Mouse (Mus musculus): ENCODE results near the gene Fam124a. TPM values are rescaled to one million over a fixed set of nuclear protein-coding genes. Genes with fewer than 3 reads are reported as not detected.

The Fam124a gene
- polyA plus RNA-seq, 1 experiment from 2014 or later: 4.3 TPM

GRCm38 (mm10) chr14:62600109-62600522, 44.6 kb downstream of the Fam124a start:
- Histone ChIP-seq H3K36me3 (ENCODE audit: insufficient read depth) (no peaks in the 10 kb centered on the region), H3K27ac (ENCODE audit: low read depth) (no peak overlapping the region), H3K4me3 (ENCODE audit: low read depth, low read length) (no peak overlapping the region), H3K9me3 (ENCODE audit: low read depth, low read length) (no peaks in the 10 kb centered on the region), H3K27me3 (ENCODE audit: insufficient read depth, low read length) (no peaks in the 10 kb centered on the region), H3K4me1 (ENCODE audit: insufficient read depth) (no peaks in the 10 kb centered on the region), H3K9ac (no peak overlapping the region), H3K4me2 (no peak overlapping the region)
- no peak for TF ChIP-seq CTCF (IDR thresholded peaks at IDR 0.05; ENCODE audit: low read depth)
- DNase-seq (no peak), ATAC-seq (ENCODE audit: insufficient read depth) (no peak)
- 71% methylated on average over 6 of the region's 6 CpGs for WGBS

- Histone ChIP-seq H3K36me3 (ENCODE audit: insufficient read depth) (no peaks in the 10 kb centered on the region), H3K9ac (no peak overlapping the region), H3K4me2 (no peak overlapping the region), H3K4me1 (ENCODE audit: insufficient read depth) (no peaks in the 10 kb centered on the region), H3K27ac (ENCODE audit: low read depth) (no peak overlapping the region), H3K27me3 (ENCODE audit: insufficient read depth, low read length) (no peaks in the 10 kb centered on the region), H3K4me3 (ENCODE audit: low read depth, low read length) (no peak overlapping the region), H3K9me3 (ENCODE audit: low read depth, low read length) (no peaks in the 10 kb centered on the region)
- 55% methylated on average over 1 of the region's 1 CpGs for WGBS
- ATAC-seq (ENCODE audit: insufficient read depth) (no peak), DNase-seq (no peak)
- no peak for TF ChIP-seq CTCF (IDR thresholded peaks at IDR 0.05; ENCODE audit: low read depth)
Measured at GRCm38 (mm10) chr14:62602271-62602670, 46.7 kb downstream of the Fam124a start.

- H3K9ac ChIP-seq: no peak overlapping the region
- no peaks in the 10 kb centered on the region for H3K27me3 ChIP-seq (ENCODE audit: insufficient read depth, low read length)
- no peak overlapping the region for H3K27ac ChIP-seq (ENCODE audit: low read depth)
- WGBS: 100% methylated on average over 1 of the region's 1 CpGs
- TF ChIP-seq CTCF (IDR thresholded peaks at IDR 0.05; ENCODE audit: low read depth): no peak
- no peaks in the 10 kb centered on the region for H3K4me1 ChIP-seq (ENCODE audit: insufficient read depth)
- no peaks in the 10 kb centered on the region for H3K36me3 ChIP-seq (ENCODE audit: insufficient read depth)
- DNase-seq: no peak
- H3K4me3 ChIP-seq (ENCODE audit: low read depth, low read length): no peak overlapping the region
- no peaks in the 10 kb centered on the region for H3K9me3 ChIP-seq (ENCODE audit: low read depth, low read length)
- H3K4me2 ChIP-seq: no peak overlapping the region
- no peak for ATAC-seq (ENCODE audit: insufficient read depth)
Measured at GRCm38 (mm10) chr14:62602869-62603268, 47.3 kb downstream of the Fam124a start.

- DNase-seq: peak; percentile 42
- Histone ChIP-seq H3K9me3 (ENCODE audit: low read depth, low read length) (no peaks in the 10 kb centered on the region), H3K4me3 (ENCODE audit: low read depth, low read length) (no peak overlapping the region), H3K4me2 (no peak overlapping the region), H3K9ac (no peak overlapping the region), H3K27ac (ENCODE audit: low read depth) (no peak overlapping the region), H3K27me3 (ENCODE audit: insufficient read depth, low read length) (no peaks in the 10 kb centered on the region), H3K36me3 (ENCODE audit: insufficient read depth) (no peaks in the 10 kb centered on the region), H3K4me1 (ENCODE audit: insufficient read depth) (no peaks in the 10 kb centered on the region)
- 64% methylated on average over 8 of the region's 8 CpGs for WGBS
- peak; percentile 47 for TF ChIP-seq CTCF (IDR thresholded peaks at IDR 0.05; ENCODE audit: low read depth)
- ATAC-seq (ENCODE audit: insufficient read depth): no peak
Measured at GRCm38 (mm10) chr14:62607791-62608196, 52.3 kb downstream of the Fam124a start.

- Histone ChIP-seq H3K36me3 (ENCODE audit: insufficient read depth) (no peaks in the 10 kb centered on the region), H3K9me3 (ENCODE audit: low read depth, low read length) (no peaks in the 10 kb centered on the region), H3K27me3 (ENCODE audit: insufficient read depth, low read length) (no peaks in the 10 kb centered on the region), H3K27ac (ENCODE audit: low read depth) (no peak overlapping the region), H3K4me3 (ENCODE audit: low read depth, low read length) (no peak overlapping the region), H3K4me1 (ENCODE audit: insufficient read depth) (no peaks in the 10 kb centered on the region), H3K4me2 (no peak overlapping the region), H3K9ac (no peak overlapping the region)
- DNase-seq (no peak), ATAC-seq (ENCODE audit: insufficient read depth) (no peak)
- no peak for TF ChIP-seq CTCF (IDR thresholded peaks at IDR 0.05; ENCODE audit: low read depth)
- WGBS: 62% methylated on average over 3 of the region's 3 CpGs
Measured at GRCm38 (mm10) chr14:62609904-62610303, 54.4 kb downstream of the Fam124a start.

- Histone ChIP-seq H3K36me3 (ENCODE audit: insufficient read depth) (no peaks in the 10 kb centered on the region), H3K4me1 (ENCODE audit: insufficient read depth) (no peaks in the 10 kb centered on the region), H3K4me2 (no peak overlapping the region), H3K27me3 (ENCODE audit: insufficient read depth, low read length) (no peaks in the 10 kb centered on the region), H3K27ac (ENCODE audit: low read depth) (no peak overlapping the region), H3K9me3 (ENCODE audit: low read depth, low read length) (no peaks in the 10 kb centered on the region), H3K4me3 (ENCODE audit: low read depth, low read length) (no peak overlapping the region), H3K9ac (no peak overlapping the region)
- WGBS: 78% methylated on average over 3 of the region's 3 CpGs
- TF ChIP-seq CTCF (IDR thresholded peaks at IDR 0.05; ENCODE audit: low read depth): no peak
- no peak for ATAC-seq (ENCODE audit: insufficient read depth)
- DNase-seq: no peak
Measured at GRCm38 (mm10) chr14:62622393-62622792, 66.9 kb downstream of the Fam124a start.

GRCm38 (mm10) chr14:62627951-62628350, 72.4 kb downstream of the Fam124a start:
- H3K9ac ChIP-seq: no peak overlapping the region
- no peak overlapping the region for H3K4me2 ChIP-seq
- DNase-seq: no peak
- 84% methylated on average over 5 of the region's 5 CpGs for WGBS
- no peak overlapping the region for H3K4me3 ChIP-seq (ENCODE audit: low read depth, low read length)
- no peaks in the 10 kb centered on the region for H3K9me3 ChIP-seq (ENCODE audit: low read depth, low read length)
- H3K36me3 ChIP-seq (ENCODE audit: insufficient read depth): no peaks in the 10 kb centered on the region
- no peak overlapping the region for H3K27ac ChIP-seq (ENCODE audit: low read depth)
- no peaks in the 10 kb centered on the region for H3K27me3 ChIP-seq (ENCODE audit: insufficient read depth, low read length)
- H3K4me1 ChIP-seq (ENCODE audit: insufficient read depth): no peaks in the 10 kb centered on the region
- no peak for ATAC-seq (ENCODE audit: insufficient read depth)
- no peak for TF ChIP-seq CTCF (IDR thresholded peaks at IDR 0.05; ENCODE audit: low read depth)

All from lung, embryonic 14.5 days (tissue).